Mouse (Mus musculus): ENCODE data around the gene Ssh1. TPM values are rescaled to one million over a fixed set of nuclear protein-coding genes. Genes with fewer than 3 reads are reported as not detected.

The Ssh1 gene
- total RNA-seq (2014; rRNA removed) = 14.0 and 14.3 TPM in 2 replicates
- 9.8 and 12.4 TPM in 2 replicates for polyA plus RNA-seq (2015; fragmentation: Nextera tagmentation; extraction: Ambion mirVana)

DNA sequence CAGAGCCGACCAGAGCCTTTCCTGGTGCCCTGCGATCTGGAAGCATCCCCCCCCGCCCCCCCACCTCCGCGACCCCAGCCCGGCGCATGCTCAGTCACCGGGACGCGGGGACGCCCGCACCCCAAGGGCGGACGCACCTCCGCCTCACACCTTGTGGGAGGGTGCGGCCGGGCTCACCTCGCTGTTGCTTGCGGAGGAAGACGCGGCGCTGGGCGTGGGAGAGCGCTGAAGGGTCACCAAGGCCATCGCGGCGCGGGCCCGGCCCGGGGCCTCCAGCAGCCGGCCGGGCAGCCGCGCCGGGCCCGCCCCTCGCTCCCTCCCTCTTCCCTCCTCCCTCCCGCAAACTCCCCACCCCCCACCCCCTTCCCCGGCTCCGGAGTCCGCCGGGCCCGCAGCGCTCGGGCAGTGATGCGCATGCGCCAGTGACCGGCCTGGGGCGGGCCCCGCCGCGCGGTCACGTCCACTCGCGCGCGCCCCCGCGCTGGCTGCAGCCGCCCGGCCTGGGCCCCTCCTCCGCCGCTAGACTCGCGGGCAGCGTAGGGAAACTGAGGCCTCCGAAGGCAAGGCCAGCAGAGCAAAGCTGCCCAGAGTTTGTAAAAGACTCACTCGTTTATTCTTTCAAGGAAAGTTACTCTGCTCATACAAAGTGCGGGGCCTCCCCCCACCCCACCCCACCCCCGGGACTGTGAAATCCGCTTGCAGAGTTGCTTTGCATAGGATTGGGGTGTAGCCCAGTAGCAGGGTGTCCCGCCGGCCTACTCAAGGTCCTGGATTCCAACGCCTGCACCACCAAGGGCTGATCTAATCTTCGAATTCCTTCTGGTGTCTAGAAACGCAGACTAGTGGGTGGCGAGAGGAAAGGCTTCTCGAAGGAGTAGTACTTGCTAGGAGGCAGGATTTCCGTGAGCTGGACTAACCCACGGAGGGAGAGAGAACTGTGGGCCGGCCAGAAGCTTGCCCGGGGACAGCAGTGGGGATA lies at the start of gene Ssh1:
TSS of gene Ssh1 (minus strand) at position 408 of the 979 bp plus-strand sequence.
- H3K9me3 ChIP-seq (ENCODE audit: low read length) = no peaks in the 10 kb centered on the region
- peak within 1 kb of the TSS; percentile 86 for H3K4me2 ChIP-seq (ENCODE audit: low read depth, low read length, poor library complexity, severe bottlenecking)
- peak within 1 kb of the TSS; percentile 93 for H3K9ac ChIP-seq (replicated peaks; ENCODE audit: low read length, poor library complexity, severe bottlenecking)
- no peaks in the 10 kb centered on the region for H3K27me3 ChIP-seq (ENCODE audit: insufficient read depth, low read length)
- under 1% methylated on average over 54 of the region's 83 CpGs for WGBS
- peak within 1 kb of the TSS; percentile 93 for H3K27ac ChIP-seq (ENCODE audit: low read depth, low read length)
- peak; percentile 91 for DNase-seq (ENCODE audit: low spot score)
- peak within 1 kb of the TSS; percentile 82 for H3K4me3 ChIP-seq (ENCODE audit: low read depth, low read length)
- ATAC-seq (ENCODE audit: low FRiP score) = peak; percentile 87
- 0 out of 2 replicates have a peak, but pooled peaks cover 3% of the 10 kb centered on the region for H3K36me3 ChIP-seq (ENCODE audit: insufficient read depth, low read length)
- peaks cover 17% of the 10 kb centered on the region for H3K4me1 ChIP-seq (ENCODE audit: insufficient read depth, low read length)
- peak; percentile 37 for TF ChIP-seq CTCF (IDR thresholded peaks at IDR 0.05)

DNA sequence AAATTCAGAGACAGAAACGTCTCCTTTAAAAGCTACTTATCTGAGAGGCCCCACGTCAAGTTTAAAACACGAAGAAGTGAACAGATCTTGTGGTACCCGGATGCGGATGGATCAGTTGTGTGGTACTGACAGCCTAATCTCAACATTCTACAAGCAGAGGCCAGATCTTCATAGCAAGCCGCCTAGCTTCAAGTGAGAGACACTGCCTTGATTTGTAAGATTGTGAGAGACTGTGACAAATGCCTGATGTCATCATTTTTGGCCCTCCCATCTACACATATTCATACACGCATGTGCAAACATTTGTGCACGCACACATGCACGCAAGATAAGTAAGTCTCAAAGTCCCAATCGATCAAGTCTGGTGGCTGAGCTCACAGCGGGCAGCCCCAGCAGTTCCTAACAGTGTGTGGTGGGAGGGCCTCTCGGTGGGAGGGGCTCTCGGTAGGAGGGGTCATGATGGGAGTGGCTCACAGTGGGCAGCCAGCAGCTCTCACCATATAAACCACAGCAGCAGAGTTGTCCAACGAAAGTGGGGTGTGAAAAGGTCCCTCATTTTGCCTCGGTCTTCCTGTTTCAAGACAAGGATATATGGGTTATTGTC lies 47.7 kb upstream of the Ssh1 start:
- Histone ChIP-seq H3K27ac (ENCODE audit: low read depth, low read length) (no peak overlapping the region), H3K36me3 (ENCODE audit: insufficient read depth, low read length) (peaks cover 38% of the 10 kb centered on the region), H3K4me1 (ENCODE audit: insufficient read depth, low read length) (no peaks in the 10 kb centered on the region), H3K27me3 (ENCODE audit: insufficient read depth, low read length) (no peaks in the 10 kb centered on the region), H3K4me2 (ENCODE audit: low read depth, low read length, poor library complexity, severe bottlenecking) (no peak overlapping the region), H3K9ac (replicated peaks; ENCODE audit: low read length, poor library complexity, severe bottlenecking) (no peak overlapping the region), H3K9me3 (ENCODE audit: low read length) (no peaks in the 10 kb centered on the region), H3K4me3 (ENCODE audit: low read depth, low read length) (no peak overlapping the region)
- DNase-seq (ENCODE audit: low spot score) = no peak
- ATAC-seq (ENCODE audit: low FRiP score) = no peak
- peak; percentile 15; the same call in 1 of the 2 replicates for TF ChIP-seq CTCF (IDR thresholded peaks at IDR 0.05)
- WGBS = 26% methylated on average over 15 of the region's 15 CpGs

DNA sequence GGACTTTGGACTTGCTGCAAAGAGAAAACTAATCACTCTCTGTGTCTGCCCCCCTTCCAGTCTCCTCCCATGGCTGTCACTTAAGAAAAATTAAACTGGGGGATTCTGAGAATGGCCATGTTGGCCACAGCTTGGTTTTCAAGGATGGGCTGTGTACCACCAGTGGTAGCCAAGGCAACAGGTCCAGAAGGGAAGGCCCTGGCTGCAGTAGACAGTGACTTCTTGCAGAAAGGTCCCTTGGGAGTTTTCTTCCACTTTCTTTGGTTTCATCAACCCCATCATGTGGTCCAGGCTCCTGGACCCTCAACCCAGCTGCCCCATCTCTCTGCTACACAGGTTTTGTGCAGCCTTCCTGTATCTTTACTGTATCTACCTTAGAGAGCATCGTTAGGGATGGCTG lies 47.2 kb upstream of the Ssh1 start:
- no peak for DNase-seq (ENCODE audit: low spot score)
- Histone ChIP-seq H3K9me3 (ENCODE audit: low read length) (no peaks in the 10 kb centered on the region), H3K4me3 (ENCODE audit: low read depth, low read length) (no peak overlapping the region), H3K27me3 (ENCODE audit: insufficient read depth, low read length) (no peaks in the 10 kb centered on the region), H3K36me3 (ENCODE audit: insufficient read depth, low read length) (peaks cover 35% of the 10 kb centered on the region), H3K4me2 (ENCODE audit: low read depth, low read length, poor library complexity, severe bottlenecking) (no peak overlapping the region), H3K27ac (ENCODE audit: low read depth, low read length) (no peak overlapping the region), H3K4me1 (ENCODE audit: insufficient read depth, low read length) (no peaks in the 10 kb centered on the region), H3K9ac (replicated peaks; ENCODE audit: low read length, poor library complexity, severe bottlenecking) (no peak overlapping the region)
- 77% methylated on average over 1 of the region's 1 CpGs for WGBS
- no peak for ATAC-seq (ENCODE audit: low FRiP score)
- no peak for TF ChIP-seq CTCF (IDR thresholded peaks at IDR 0.05)

DNA sequence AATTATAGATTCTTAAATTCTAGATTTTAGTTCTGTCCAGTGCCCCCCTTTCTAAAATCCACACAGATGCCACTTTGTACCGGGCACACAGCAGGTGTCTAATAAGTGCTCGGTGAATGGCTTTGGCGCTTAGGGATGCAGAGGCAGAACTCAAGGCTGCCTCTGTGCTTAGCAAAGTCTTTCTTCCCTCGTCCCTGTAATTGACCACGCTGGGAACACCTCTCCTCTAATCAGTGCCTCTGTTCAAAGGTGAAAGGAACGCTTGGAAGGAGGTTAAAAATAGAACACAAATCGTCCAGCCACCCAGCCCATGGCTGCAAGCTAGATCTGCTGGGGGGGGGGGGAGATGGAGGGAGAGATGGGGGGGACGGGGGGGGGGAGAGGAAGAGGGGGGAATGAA lies 46.8 kb upstream of the Ssh1 start:
- H3K36me3 ChIP-seq (ENCODE audit: insufficient read depth, low read length) = peaks cover 35% of the 10 kb centered on the region
- DNase-seq (ENCODE audit: low spot score) = no peak
- no peak for TF ChIP-seq CTCF (IDR thresholded peaks at IDR 0.05)
- no peak overlapping the region for H3K4me2 ChIP-seq (ENCODE audit: low read depth, low read length, poor library complexity, severe bottlenecking)
- H3K4me1 ChIP-seq (ENCODE audit: insufficient read depth, low read length) = no peaks in the 10 kb centered on the region
- ATAC-seq (ENCODE audit: low FRiP score) = no peak
- H3K9me3 ChIP-seq (ENCODE audit: low read length) = no peaks in the 10 kb centered on the region
- H3K27ac ChIP-seq (ENCODE audit: low read depth, low read length) = no peak overlapping the region
- H3K9ac ChIP-seq (replicated peaks; ENCODE audit: low read length, poor library complexity, severe bottlenecking) = no peak overlapping the region
- H3K4me3 ChIP-seq (ENCODE audit: low read depth, low read length) = no peak overlapping the region
- H3K27me3 ChIP-seq (ENCODE audit: insufficient read depth, low read length) = no peaks in the 10 kb centered on the region
- 29% methylated on average over 7 of the region's 8 CpGs for WGBS

DNA sequence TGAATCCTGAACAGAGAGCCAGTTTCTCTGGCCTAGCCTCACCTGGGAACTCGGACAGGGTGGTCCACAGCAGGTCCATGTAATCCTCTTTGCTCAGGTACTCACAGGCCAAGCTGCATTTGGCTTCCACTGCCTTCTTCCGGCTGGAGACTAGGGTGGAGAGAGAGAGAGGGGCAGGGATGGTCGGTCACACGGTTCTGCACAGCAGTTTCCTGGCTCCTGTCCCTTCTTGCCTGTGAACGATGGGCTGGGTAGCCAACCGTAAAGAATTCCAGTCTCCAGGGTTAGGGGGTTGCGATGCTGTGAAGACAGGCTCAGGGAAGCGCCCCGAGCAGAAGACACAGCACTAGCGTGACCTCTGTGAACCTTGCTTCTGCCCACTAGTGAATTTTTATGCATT lies 41.4 kb upstream of the Ssh1 start:
- Histone ChIP-seq H3K36me3 (ENCODE audit: insufficient read depth, low read length) (peaks cover 28% of the 10 kb centered on the region; the same call in 1 of the 2 replicates), H3K4me2 (ENCODE audit: low read depth, low read length, poor library complexity, severe bottlenecking) (no peak overlapping the region), H3K9ac (replicated peaks; ENCODE audit: low read length, poor library complexity, severe bottlenecking) (no peak overlapping the region), H3K9me3 (ENCODE audit: low read length) (no peaks in the 10 kb centered on the region), H3K27me3 (ENCODE audit: insufficient read depth, low read length) (no peaks in the 10 kb centered on the region), H3K4me1 (ENCODE audit: insufficient read depth, low read length) (no peaks in the 10 kb centered on the region), H3K4me3 (ENCODE audit: low read depth, low read length) (no peak overlapping the region), H3K27ac (ENCODE audit: low read depth, low read length) (no peak overlapping the region)
- no peak for TF ChIP-seq CTCF (IDR thresholded peaks at IDR 0.05)
- WGBS = 33% methylated on average over 10 of the region's 10 CpGs
- ATAC-seq (ENCODE audit: low FRiP score) (no peak), DNase-seq (ENCODE audit: low spot score) (peak; percentile 41)

DNA sequence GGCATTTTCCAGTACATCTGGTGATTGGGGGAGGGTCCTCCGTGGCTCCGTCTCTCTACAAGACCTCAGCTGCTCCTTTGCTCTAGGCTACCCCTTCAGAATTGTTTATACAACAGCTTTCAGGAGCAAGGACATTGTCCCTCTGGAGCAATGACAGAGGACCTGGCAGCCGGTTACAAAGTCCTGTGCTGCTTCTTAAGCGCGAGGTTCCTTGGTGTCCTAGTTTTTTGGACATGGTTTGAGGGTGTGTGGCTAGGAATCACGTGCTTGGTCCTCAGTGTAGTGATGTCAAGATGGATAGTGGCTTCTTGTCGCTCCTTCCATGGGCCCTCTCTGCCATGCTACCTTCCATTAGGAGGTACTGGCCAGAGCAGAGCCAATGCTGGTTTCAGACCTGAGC lies 40.7 kb upstream of the Ssh1 start:
- TF ChIP-seq CTCF (IDR thresholded peaks at IDR 0.05) = no peak
- H3K36me3 ChIP-seq (ENCODE audit: insufficient read depth, low read length) = peaks cover 28% of the 10 kb centered on the region; the same call in 1 of the 2 replicates
- H3K4me3 ChIP-seq (ENCODE audit: low read depth, low read length) = no peak overlapping the region
- H3K4me2 ChIP-seq (ENCODE audit: low read depth, low read length, poor library complexity, severe bottlenecking) = no peak overlapping the region
- no peaks in the 10 kb centered on the region for H3K27me3 ChIP-seq (ENCODE audit: insufficient read depth, low read length)
- WGBS = 82% methylated on average over 7 of the region's 7 CpGs
- H3K4me1 ChIP-seq (ENCODE audit: insufficient read depth, low read length) = no peaks in the 10 kb centered on the region
- no peaks in the 10 kb centered on the region for H3K9me3 ChIP-seq (ENCODE audit: low read length)
- DNase-seq (ENCODE audit: low spot score) = no peak
- no peak overlapping the region for H3K9ac ChIP-seq (replicated peaks; ENCODE audit: low read length, poor library complexity, severe bottlenecking)
- H3K27ac ChIP-seq (ENCODE audit: low read depth, low read length) = no peak overlapping the region
- ATAC-seq (ENCODE audit: low FRiP score) = no peak

All from midbrain, postnatal 0 days (tissue).